Mouse (Mus musculus) midbrain, embryonic 14.5 days (tissue): ENCODE data around the gene H1f0. TPM values are rescaled to one million over a fixed set of nuclear protein-coding genes. Genes with fewer than 3 reads are reported as not detected.

Source experiments
- ATAC-seq: fragments of 200-750 bp; cut with Nextera tagmentation; 2 replicates; pipeline ENCODE4 v1.8.0; 2017; ENCODE audit warnings: moderate number of reproducible peaks, moderate library complexity; ENCODE audit not compliant: low FRiP score, low TSS enrichment
- DNase-seq: peaks from one replicate; pipeline ENCODE4 v3.0.0-alpha.2; 2015
- H3K27ac ChIP-seq: fragments of 300-500 bp; sonication (generic); replicated peaks from 2 replicates; pipeline ENCODE4 v1.5.1; 2014; ENCODE audit warnings: mild to moderate bottlenecking, low read depth, low read length, moderate library complexity
- H3K27me3 ChIP-seq: fragments of 300-500 bp; sonication (generic); 2 replicates; pipeline ENCODE4 v1.6.1; 2014; ENCODE audit warnings: low read length, control low read depth, mixed read lengths; ENCODE audit not compliant: control insufficient read depth, insufficient read depth
- H3K36me3 ChIP-seq: fragments of 300-500 bp; sonication (generic); 2 replicates; pipeline ENCODE4 v1.6.1; 2014; ENCODE audit warnings: low read length, control low read depth; ENCODE audit not compliant: control insufficient read depth, insufficient read depth
- H3K4me1 ChIP-seq: fragments of 300-500 bp; sonication (generic); 2 replicates; pipeline ENCODE4 v1.6.1; 2014; ENCODE audit warnings: mild to moderate bottlenecking, antibody characterized with exemption, low read length, control low read depth; ENCODE audit not compliant: control insufficient read depth, insufficient read depth
- H3K4me2 ChIP-seq: fragments of 300-500 bp; sonication (generic); 2 replicates; pipeline ENCODE4 v1.6.1; 2014; ENCODE audit warnings: mild to moderate bottlenecking, low read length, moderate library complexity
- H3K4me3 ChIP-seq: fragments of 300-500 bp; sonication (generic); replicated peaks from 2 replicates; pipeline ENCODE4 v1.5.1; 2014; ENCODE audit warnings: low read depth, low read length
- H3K9ac ChIP-seq: fragments of 300-500 bp; sonication (generic); replicated peaks from 2 replicates; pipeline ENCODE4 v1.6.1; 2014; ENCODE audit warnings: mild to moderate bottlenecking, low read length, moderate library complexity
- H3K9me3 ChIP-seq: fragments of 300-500 bp; sonication (generic); 2 replicates; pipeline ENCODE4 v1.6.1; 2016; ENCODE audit warnings: low read length, control low read depth, mixed read lengths; ENCODE audit not compliant: control insufficient read depth
- WGBS: fragments of 180-500 bp; shearing (Covaris S2); extraction: QIAGEN DNeasy Blood & Tissue Kit; methylation state at CpG from one replicate; pipeline ENCODE4 v1.1.7; 2014; 5-methylcytosine and 5-hydroxymethylcytosine counted together
- polyA plus RNA-seq: library from polyadenylated mRNA; unstranded; fragments of >200 nt; fragmentation: Nextera tagmentation; extraction: Ambion mirVana; gene quantifications from 2 replicates; pipeline ENCODE4 v1.2.1, GENCODE M21; 2014

Gene H1f0
- polyA plus RNA-seq, 1 experiment from 2014 or later, result 94.4 TPM

- Histone ChIP-seq H3K36me3 (peaks cover 58% of the 10 kb centered on the region), H3K27me3 (no peaks in the 10 kb centered on the region), H3K27ac (no peak overlapping the region), H3K9me3 (no peaks in the 10 kb centered on the region), H3K4me2 (no peak overlapping the region), H3K9ac (no peak overlapping the region), H3K4me3 (no peak overlapping the region), H3K4me1 (no peaks in the 10 kb centered on the region)
- DNase-seq, result no peak
- ATAC-seq, result no peak
- 92% methylated on average over 14 of the region's 14 CpGs for WGBS
Observed at GRCm38 (mm10) chr15:78989152-78990092, 38.8 kb upstream of the H1f0 start.

GRCm38 (mm10) chr15:78990093-78990463 lies 38.2 kb upstream of the H1f0 start:
- DNase-seq, result no peak
- no peak overlapping the region for H3K9ac ChIP-seq
- no peak overlapping the region for H3K27ac ChIP-seq
- 98% methylated on average over 9 of the region's 9 CpGs for WGBS
- ATAC-seq, result no peak
- no peaks in the 10 kb centered on the region for H3K4me1 ChIP-seq
- H3K4me3 ChIP-seq, result no peak overlapping the region
- H3K27me3 ChIP-seq, result no peaks in the 10 kb centered on the region
- no peaks in the 10 kb centered on the region for H3K9me3 ChIP-seq
- peaks cover 64% of the 10 kb centered on the region for H3K36me3 ChIP-seq
- H3K4me2 ChIP-seq, result no peak overlapping the region

- H3K4me1 ChIP-seq, result no peaks in the 10 kb centered on the region
- H3K27ac ChIP-seq, result no peak overlapping the region
- no peaks in the 10 kb centered on the region for H3K9me3 ChIP-seq
- ATAC-seq (no peak), DNase-seq (no peak)
- H3K9ac ChIP-seq, result no peak overlapping the region
- H3K27me3 ChIP-seq, result no peaks in the 10 kb centered on the region
- peaks cover 70% of the 10 kb centered on the region for H3K36me3 ChIP-seq
- no peak overlapping the region for H3K4me2 ChIP-seq
- WGBS, result 95% methylated on average over 25 of the region's 25 CpGs
- H3K4me3 ChIP-seq, result no peak overlapping the region
Observed at GRCm38 (mm10) chr15:78990970-78991525, 37.2 kb upstream of the H1f0 start.

DNA sequence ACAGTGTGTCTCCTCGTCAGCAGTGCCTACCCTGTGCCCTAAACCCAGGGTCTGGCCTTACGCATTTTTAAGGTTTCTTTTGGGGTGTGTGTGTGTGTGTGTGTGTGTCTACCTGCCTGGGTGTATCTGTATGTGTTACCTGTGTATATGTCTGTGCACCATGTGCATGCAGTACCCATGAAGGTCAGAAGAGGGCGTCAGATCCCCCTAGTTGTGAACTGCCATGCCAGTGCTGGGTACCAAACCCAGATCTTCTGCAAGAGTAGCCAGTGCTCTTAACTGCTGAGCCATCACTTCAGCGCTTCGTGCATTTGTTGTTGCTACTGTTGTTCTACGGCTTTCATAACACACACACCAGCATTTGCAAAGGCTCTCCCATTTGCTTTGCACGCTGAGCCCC lies 36.0 kb upstream of the H1f0 start:
- Histone ChIP-seq H3K27ac (no peak overlapping the region), H3K36me3 (peaks cover 70% of the 10 kb centered on the region), H3K9ac (no peak overlapping the region), H3K4me2 (no peak overlapping the region), H3K9me3 (no peaks in the 10 kb centered on the region), H3K4me3 (no peak overlapping the region), H3K27me3 (no peaks in the 10 kb centered on the region), H3K4me1 (no peaks in the 10 kb centered on the region)
- WGBS, result 90% methylated on average over 7 of the region's 7 CpGs
- no peak for DNase-seq
- ATAC-seq, result no peak

DNA sequence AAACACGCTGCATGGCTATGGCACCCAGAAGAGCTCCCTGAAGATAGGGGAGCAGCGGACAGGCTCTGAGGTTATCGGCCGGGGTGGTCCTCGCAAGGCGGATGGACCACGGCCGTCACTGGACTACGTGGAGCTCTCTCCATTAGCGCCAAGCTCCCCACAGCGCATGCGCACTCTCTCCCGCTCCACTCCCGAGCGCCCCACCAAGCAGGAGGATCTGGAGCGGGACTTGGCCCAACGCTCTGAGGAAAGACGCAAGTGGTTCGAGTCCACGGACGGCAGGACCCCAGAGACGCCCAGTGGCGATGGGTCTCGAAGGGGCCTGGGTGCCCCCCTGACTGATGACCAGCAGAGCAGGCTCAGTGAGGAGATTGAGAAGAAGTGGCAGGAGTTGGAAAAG lies 35.3 kb upstream of the H1f0 start:
- H3K27ac ChIP-seq, result no peak overlapping the region
- H3K9ac ChIP-seq, result no peak overlapping the region
- no peaks in the 10 kb centered on the region for H3K27me3 ChIP-seq
- H3K4me2 ChIP-seq, result no peak overlapping the region
- H3K36me3 ChIP-seq, result peaks cover 68% of the 10 kb centered on the region
- no peak overlapping the region for H3K4me3 ChIP-seq
- no peak for ATAC-seq
- no peak for DNase-seq
- H3K4me1 ChIP-seq, result no peaks in the 10 kb centered on the region
- H3K9me3 ChIP-seq, result no peaks in the 10 kb centered on the region
- WGBS, result 97% methylated on average over 24 of the region's 24 CpGs

DNA sequence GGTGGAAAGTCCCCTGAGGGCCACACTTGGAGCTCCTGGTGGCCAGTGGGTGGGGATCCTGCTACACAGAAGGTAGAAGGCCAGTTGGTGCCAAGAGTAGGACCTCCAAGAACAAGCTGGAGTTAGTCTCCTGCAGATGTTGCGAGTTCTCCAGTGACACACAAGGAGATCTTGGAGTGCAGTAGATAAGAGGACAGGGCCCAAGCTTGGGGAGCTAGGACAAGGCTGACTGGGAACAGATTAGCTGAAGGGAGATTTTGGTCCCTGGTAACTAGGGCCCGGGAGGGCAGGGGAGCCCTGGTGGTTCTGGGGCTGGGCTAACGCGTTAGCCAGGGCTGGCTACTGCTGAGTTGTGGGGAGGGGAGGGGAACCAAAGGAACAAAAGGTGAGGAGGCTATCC lies 32.3 kb upstream of the H1f0 start:
- Histone ChIP-seq H3K27ac (no peak overlapping the region), H3K27me3 (no peaks in the 10 kb centered on the region), H3K4me2 (no peak overlapping the region), H3K4me1 (no peaks in the 10 kb centered on the region), H3K36me3 (peaks cover 64% of the 10 kb centered on the region), H3K9ac (no peak overlapping the region), H3K4me3 (no peak overlapping the region), H3K9me3 (no peaks in the 10 kb centered on the region)
- DNase-seq (no peak), ATAC-seq (no peak)
- WGBS, result 92% methylated on average over 4 of the region's 4 CpGs

DNA sequence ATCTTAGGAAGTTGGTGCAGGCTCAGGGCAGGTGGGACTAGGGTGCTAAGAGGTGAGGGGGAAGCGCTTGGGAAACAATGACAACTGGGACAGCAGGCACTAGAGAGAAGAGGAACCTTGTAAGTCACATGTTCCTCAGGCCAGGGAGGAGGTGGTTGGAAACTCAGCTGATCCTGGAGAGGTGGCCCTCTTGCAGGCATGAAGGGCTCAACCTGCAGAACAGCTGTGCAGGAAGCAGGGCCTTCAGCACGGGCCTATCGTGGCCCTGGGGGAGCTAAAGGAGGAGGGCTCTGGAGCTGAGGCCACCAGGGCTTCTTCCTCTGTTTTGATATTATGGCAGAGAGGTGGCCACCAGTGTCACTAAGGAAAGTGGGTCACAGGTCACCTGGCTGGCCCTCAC lies 31.6 kb upstream of the H1f0 start:
- Histone ChIP-seq H3K27ac (no peak overlapping the region), H3K27me3 (no peaks in the 10 kb centered on the region), H3K4me2 (no peak overlapping the region), H3K4me1 (no peaks in the 10 kb centered on the region), H3K9ac (no peak overlapping the region), H3K4me3 (no peak overlapping the region), H3K36me3 (peaks cover 64% of the 10 kb centered on the region), H3K9me3 (no peaks in the 10 kb centered on the region)
- 100% methylated on average over 3 of the region's 3 CpGs for WGBS
- no peak for DNase-seq
- ATAC-seq, result no peak

DNA sequence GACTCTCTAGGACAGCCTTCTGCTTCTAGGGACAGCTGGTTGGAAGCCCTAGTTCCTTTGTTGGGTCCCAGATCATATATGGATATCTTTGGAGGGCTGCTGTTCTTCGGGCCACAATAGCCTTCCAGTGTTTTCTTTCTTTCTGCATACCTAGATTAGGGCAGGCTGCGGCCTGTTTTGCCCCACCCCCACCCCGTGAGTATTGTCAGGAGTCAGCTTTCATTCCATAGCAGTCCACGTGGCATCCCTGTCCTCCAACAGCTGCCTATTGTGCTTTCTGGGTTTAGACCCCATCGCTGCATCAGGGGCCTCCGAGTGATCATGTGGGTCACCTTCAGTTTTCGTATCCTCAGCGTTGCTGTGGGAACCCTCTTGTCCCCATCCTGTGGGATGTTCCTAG lies 29.9 kb upstream of the H1f0 start:
- peaks cover 62% of the 10 kb centered on the region for H3K36me3 ChIP-seq
- no peak overlapping the region for H3K9ac ChIP-seq
- H3K9me3 ChIP-seq, result no peaks in the 10 kb centered on the region
- WGBS, result 59% methylated on average over 8 of the region's 8 CpGs
- H3K27ac ChIP-seq, result no peak overlapping the region
- no peak overlapping the region for H3K4me2 ChIP-seq
- no peaks in the 10 kb centered on the region for H3K4me1 ChIP-seq
- no peaks in the 10 kb centered on the region for H3K27me3 ChIP-seq
- H3K4me3 ChIP-seq, result no peak overlapping the region
- no peak for ATAC-seq
- no peak for DNase-seq

DNA sequence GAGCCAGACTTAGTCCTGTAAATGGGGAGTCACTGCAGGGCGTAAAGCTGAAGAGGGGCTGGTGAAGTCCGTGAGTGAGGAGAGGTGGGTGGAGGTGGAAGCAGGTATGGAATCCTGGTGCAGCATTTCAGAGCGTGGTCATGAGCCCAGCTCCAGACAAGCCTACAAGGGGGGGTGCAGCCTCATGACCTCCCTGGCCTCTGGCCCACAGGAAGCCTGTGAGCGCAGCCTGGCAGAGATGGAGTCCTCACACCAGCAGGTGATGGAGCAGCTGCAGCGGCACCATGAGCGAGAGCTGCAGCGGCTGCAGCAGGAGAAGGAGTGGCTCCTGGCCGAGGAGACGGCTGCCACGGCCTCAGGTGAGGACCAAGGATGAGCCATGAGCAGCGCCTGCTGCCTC lies 28.7 kb upstream of the H1f0 start:
- no peak overlapping the region for H3K4me3 ChIP-seq
- ATAC-seq, result no peak
- 92% methylated on average over 11 of the region's 11 CpGs for WGBS
- no peak overlapping the region for H3K27ac ChIP-seq
- H3K36me3 ChIP-seq, result peaks cover 62% of the 10 kb centered on the region
- no peak for DNase-seq
- no peaks in the 10 kb centered on the region for H3K27me3 ChIP-seq
- no peak overlapping the region for H3K4me2 ChIP-seq
- no peaks in the 10 kb centered on the region for H3K4me1 ChIP-seq
- no peak overlapping the region for H3K9ac ChIP-seq
- H3K9me3 ChIP-seq, result no peaks in the 10 kb centered on the region
